Mouse (Mus musculus) left cerebral cortex, postnatal 14 days (tissue): ENCODE measurements around the gene Rag1. TPM values are rescaled to one million over a fixed set of nuclear protein-coding genes. Genes with fewer than 3 reads are reported as not detected.

Source experiments
- DNase-seq, 2 experiments: peaks; one replicate each; pipeline ENCODE4 v3.0.0; 2021 to 2022; ENCODE audit warnings: low spot score in 2 of 2, mixed read lengths in 1 of 2
- intact Hi-C: fragments of 180-260 bp; cut with DNase I; formaldehyde crosslinking; loops from one replicate; pipeline ENCODE4 v1.15.1; 2025
- total RNA-seq, 2 experiments: library from RNA; stranded (reverse); gene quantifications; 2 replicates each; pipeline ENCODE4 v1.2.3; 2021

The Rag1 gene
- total RNA-seq, 2 experiments from 2014 or later = 0.27 to 0.37 TPM

GRCm38 (mm10) chr2:101645841-101646240 lies 3.5 kb downstream of the Rag1 start:
- intact Hi-C loops = no loop called here

GRCm38 (mm10) chr2:101639840-101640350 lies 9.4 kb downstream of the Rag1 start:
- no peak for DNase-seq
- intact Hi-C loops = no loop called here

More at GRCm38 (mm10) chr2:101645841-101646240, 3.5 kb downstream of the Rag1 start:
- DNase-seq = no peak

GRCm38 (mm10) chr2:101638979-101639839 lies 10.1 kb downstream of the Rag1 start:
- no peak for DNase-seq
- intact Hi-C loops = no loop called here

- peak; percentile 90 to 98 for DNase-seq
- intact Hi-C loops = no loop called here
Measured at GRCm38 (mm10) chr2:101628297-101629236, 20.7 kb downstream of the Rag1 start.

- intact Hi-C loops = no loop called here
- DNase-seq = no peak
Measured at GRCm38 (mm10) chr2:101627227-101627626, 22.1 kb downstream of the Rag1 start.

- no peak for DNase-seq
- intact Hi-C loops = no loop called here
Measured at GRCm38 (mm10) chr2:101624526-101624925, 24.8 kb downstream of the Rag1 start, which contains the start of gene Rag2. TSS of gene Rag2 (plus strand) at chr2:101624718.

- intact Hi-C loops = no loop called here
- no peak for DNase-seq
Measured at GRCm38 (mm10) chr2:101624011-101624410, 25.3 kb downstream of the Rag1 start.

GRCm38 (mm10) chr2:101623042-101623441 lies 26.3 kb downstream of the Rag1 start:
- intact Hi-C loops = no loop called here
- no peak for DNase-seq

- DNase-seq = no peak
- intact Hi-C loops = no loop called here
Measured at GRCm38 (mm10) chr2:101621611-101622010, 27.7 kb downstream of the Rag1 start.

GRCm38 (mm10) chr2:101620899-101621298 lies 28.4 kb downstream of the Rag1 start:
- intact Hi-C loops = no loop called here
- DNase-seq = no peak

- no peak for DNase-seq
- intact Hi-C loops = no loop called here
Measured at GRCm38 (mm10) chr2:101618373-101618772, 30.9 kb downstream of the Rag1 start.

- intact Hi-C loops = no loop called here
- DNase-seq = peak in 1 of 2 experiments; percentile 25
Measured at GRCm38 (mm10) chr2:101615464-101616305, 33.6 kb downstream of the Rag1 start.

- intact Hi-C loops = no loop called here
Measured at GRCm38 (mm10) chr2:101610861-101611260, 38.4 kb downstream of the Rag1 start.

GRCm38 (mm10) chr2:101608232-101608894 lies 40.9 kb downstream of the Rag1 start:
- DNase-seq = no peak
- intact Hi-C loops = no loop called here

More at GRCm38 (mm10) chr2:101610861-101611260, 38.4 kb downstream of the Rag1 start:
- DNase-seq = no peak

- DNase-seq = no peak
- intact Hi-C loops = no loop called here
Measured at GRCm38 (mm10) chr2:101603099-101603498, 46.2 kb downstream of the Rag1 start.

- peak; percentile 19 to 37 for DNase-seq
- intact Hi-C loops = no loop called here
Measured at GRCm38 (mm10) chr2:101600703-101601102, 48.6 kb downstream of the Rag1 start.

GRCm38 (mm10) chr2:101598190-101599181 lies 50.8 kb downstream of the Rag1 start:
- intact Hi-C loops = loop anchor here (2.0 kb wide), 1 partner anchor 54 kb away; no protein-coding TSS in a partner anchor

More at GRCm38 (mm10) chr2:101598190-101599181, 50.8 kb downstream of the Rag1 start:
- peak; percentile 16 to 32 for DNase-seq
